9 mouse cellular contexts compared by ENCODE assay signal in genomic region chr7:63345671-63346392, GRCm38 (mm10).
DNase-seq lines count a peak whose midpoint lies in the region; ATAC-seq and TF ChIP-seq lines count a peak whose summit lies in the region.
"Had no signal": no experiment of that assay in that cellular context is flagged by ENCODE, and none has a peak within 500 bp of the region (broad histone marks: within the 10 kb centered on the region; RNA-seq: fewer than 3 reads in every experiment).

No protein-coding gene starts in this region.

- TF ChIP-seq CTCF in lung, postnatal 0 days (IDR thresholded peaks at IDR 0.05), result peak; percentile 33
- no peak for TF ChIP-seq CTCF in lung, adult 2 months (IDR thresholded peaks at IDR 0.05; ENCODE audit: insufficient read depth, low read length)
- TF ChIP-seq CTCF in liver, postnatal 0 days (IDR thresholded peaks at IDR 0.05; ENCODE audit: low read depth), result peak; percentile 68
- TF ChIP-seq CTCF in testis, adult 2 months (IDR thresholded peaks at IDR 0.05; ENCODE audit: control insufficient read depth, insufficient read depth, insufficient replicate concordance, low read depth, low read length), result peak; percentile 59; the same call in 1 of the 2 replicates

- no peak for ATAC-seq in lung, postnatal 0 days
- peak; percentile 59; the same call in 1 of the 2 replicates for ATAC-seq in forebrain, embryonic 13.5 days
- peak; percentile 55; the same call in 1 of the 2 replicates for ATAC-seq in liver, postnatal 0 days

- H3K9me3 ChIP-seq in lung, postnatal 0 days (ENCODE audit: low read length), result no peaks in the 10 kb centered on the region
- no peaks in the 10 kb centered on the region for H3K9me3 ChIP-seq in forebrain, embryonic 13.5 days (replicated peaks)
- no peaks in the 10 kb centered on the region for H3K9me3 ChIP-seq in liver, postnatal 0 days (ENCODE audit: low read length)
- H3K9me3 ChIP-seq: lung, embryonic 15.5 days had no signal

- H3K4me3 ChIP-seq in lung, postnatal 0 days (ENCODE audit: low read depth, low read length), result no peak overlapping the region
- H3K4me3 ChIP-seq in lung, adult 2 months (replicated peaks; ENCODE audit: extremely low read depth, low read depth, low read length), result no peak overlapping the region
- H3K4me3 ChIP-seq in forebrain, embryonic 13.5 days, result no peak overlapping the region
- H3K4me3 ChIP-seq in liver, postnatal 0 days (ENCODE audit: low read depth, low read length), result no peak overlapping the region
- no peak overlapping the region for H3K4me3 ChIP-seq in testis, adult 2 months (ENCODE audit: control insufficient read depth, low read depth, low read length)
- H3K4me3 ChIP-seq: lung, embryonic 15.5 days had no signal

- no peak overlapping the region for H3K9ac ChIP-seq in lung, postnatal 0 days (replicated peaks; ENCODE audit: low read depth)
- no peak overlapping the region for H3K9ac ChIP-seq in forebrain, embryonic 13.5 days
- no peak overlapping the region for H3K9ac ChIP-seq in liver, postnatal 0 days (replicated peaks)
- H3K9ac ChIP-seq: lung, embryonic 15.5 days had no signal

- H3K27me3 ChIP-seq in lung, postnatal 0 days (replicated peaks; ENCODE audit: insufficient read depth, low read length), result no peaks in the 10 kb centered on the region
- H3K27me3 ChIP-seq in forebrain, embryonic 13.5 days, result no peaks in the 10 kb centered on the region
- no peaks in the 10 kb centered on the region for H3K27me3 ChIP-seq in liver, postnatal 0 days (ENCODE audit: insufficient read depth, low read length)
- H3K27me3 ChIP-seq in testis, adult 2 months (ENCODE audit: control insufficient read depth, insufficient read depth, low read length), result no peaks in the 10 kb centered on the region
- H3K27me3 ChIP-seq: lung, embryonic 15.5 days had no signal

- H3K4me1 ChIP-seq in lung, postnatal 0 days (ENCODE audit: insufficient read depth, low read depth, low read length), result no peaks in the 10 kb centered on the region
- no peaks in the 10 kb centered on the region for H3K4me1 ChIP-seq in lung, adult 2 months (ENCODE audit: control insufficient read depth, insufficient read depth, low read length)
- H3K4me1 ChIP-seq in forebrain, embryonic 13.5 days, result no peaks in the 10 kb centered on the region
- no peaks in the 10 kb centered on the region for H3K4me1 ChIP-seq in liver, postnatal 0 days (ENCODE audit: insufficient read depth)
- H3K4me1 ChIP-seq in testis, adult 2 months (ENCODE audit: control insufficient read depth, insufficient read depth, low read length), result no peaks in the 10 kb centered on the region
- H3K4me1 ChIP-seq: lung, embryonic 15.5 days had no signal

- no peak for DNase-seq in lung, postnatal 0 days (ENCODE audit: low spot score)
- DNase-seq in lung, adult 2 months, result no peak
- peak; percentile 11 to 21 for DNase-seq in adrenal gland, postnatal 4 days (ENCODE audit: low spot score in 2 of 2)
- DNase-seq in kidney, postnatal 4 days, result peak; percentile 65 to 66
- peak; percentile 57 for DNase-seq in liver, postnatal 0 days
- no peak for DNase-seq in thymus, postnatal 36 days

- no peaks in the 10 kb centered on the region for H3K36me3 ChIP-seq in lung, postnatal 0 days (ENCODE audit: insufficient read depth, low read length)
- no peaks in the 10 kb centered on the region for H3K36me3 ChIP-seq in forebrain, embryonic 13.5 days (ENCODE audit: poor library complexity, severe bottlenecking)
- no peaks in the 10 kb centered on the region for H3K36me3 ChIP-seq in liver, postnatal 0 days (replicated peaks; ENCODE audit: insufficient read depth, low read length)
- no peaks in the 10 kb centered on the region for H3K36me3 ChIP-seq in testis, adult 2 months (ENCODE audit: control insufficient read depth, insufficient read depth, low read length)
- H3K36me3 ChIP-seq: lung, embryonic 15.5 days had no signal

- no peak overlapping the region for H3K4me2 ChIP-seq in lung, postnatal 0 days (replicated peaks; ENCODE audit: low read depth, low read length)
- H3K4me2 ChIP-seq in forebrain, embryonic 13.5 days, result no peak overlapping the region
- no peak overlapping the region for H3K4me2 ChIP-seq in liver, postnatal 0 days (ENCODE audit: low read depth, low read length)
- H3K4me2 ChIP-seq: lung, embryonic 15.5 days had no signal

- TF ChIP-seq EP300 in lung, postnatal 0 days (IDR thresholded peaks at IDR 0.05), result no peak
- TF ChIP-seq EP300 in liver, postnatal 0 days (IDR thresholded peaks at IDR 0.05; ENCODE audit: low read depth), result no peak

- no peak for TF ChIP-seq POLR2A in lung, adult 2 months (IDR thresholded peaks at IDR 0.05; ENCODE audit: borderline replicate concordance, extremely low read depth, low read depth, low read length)
- no peak for TF ChIP-seq POLR2A in testis, adult 2 months (IDR thresholded peaks at IDR 0.05; ENCODE audit: control insufficient read depth, low read depth, low read length)

- 29% methylated on average over 11 of the region's 11 CpGs for WGBS in lung, postnatal 0 days
- 35% methylated on average over 11 of the region's 11 CpGs for WGBS in lung, adult 2 months
- WGBS in forebrain, embryonic 13.5 days, result 42% methylated on average over 11 of the region's 11 CpGs
- 37% methylated on average over 11 of the region's 11 CpGs for WGBS in liver, postnatal 0 days (ENCODE audit: insufficient replicate concordance)

- H3K27ac ChIP-seq in lung, postnatal 0 days (ENCODE audit: low read length), result no peak overlapping the region
- H3K27ac ChIP-seq in forebrain, embryonic 13.5 days, result no peak overlapping the region
- no peak overlapping the region for H3K27ac ChIP-seq in liver, postnatal 0 days (ENCODE audit: low read depth)
- H3K27ac ChIP-seq in testis, adult 2 months (ENCODE audit: control insufficient read depth, insufficient read depth, low read depth, low read length), result no peak overlapping the region
- H3K27ac ChIP-seq: lung, embryonic 15.5 days had no signal

Comparison
In these comparisons a context has a peak if more than half of its experiments do, and no peak if none do; other contexts are left out.
1. DNase-seq: peak in adrenal gland, postnatal 4 days (2 of 2), kidney, postnatal 4 days (2 of 2) and liver, postnatal 0 days (single experiment); none in lung, postnatal 0 days (single experiment), lung, adult 2 months (single experiment) and thymus, postnatal 36 days (0 of 2).